Mouse (Mus musculus) cerebellum, postnatal 10 days (tissue): ENCODE results near the gene Pnmt.
A peak's percentile ranks its signal among the peaks of the same experiment; 100 is the strongest.

Experiments
- DNase-seq, 2 experiments: peaks; one replicate each; pipeline ENCODE4 v3.0.0; 2021; ENCODE audit warnings: mixed read lengths in 2 of 2

The Pnmt gene

GRCm38 (mm10) chr11:98384216-98384615 is 2.0 kb upstream of the Pnmt start:
- peak; percentile 39 to 53 for DNase-seq

- DNase-seq: peak; percentile 82
Measured at GRCm38 (mm10) chr11:98384721-98385637, 1.3 kb upstream of the Pnmt start.

GRCm38 (mm10) chr11:98386596-98386995 is 346 bp downstream of the Pnmt start:
- peak in 1 of 2 experiments; percentile 40 for DNase-seq

GRCm38 (mm10) chr11:98387056-98387577 is 867 bp downstream of the Pnmt start:
- no peak for DNase-seq

GRCm38 (mm10) chr11:98388282-98388681 is 2.0 kb downstream of the Pnmt start:
- DNase-seq: peak in 1 of 2 experiments; percentile 10

GRCm38 (mm10) chr11:98389221-98389780 is 3.1 kb downstream of the Pnmt start:
- peak; percentile 79 to 83 for DNase-seq

- DNase-seq: peak in 1 of 2 experiments; percentile 8
Measured at GRCm38 (mm10) chr11:98390141-98390540, 3.9 kb downstream of the Pnmt start.

GRCm38 (mm10) chr11:98392034-98392433 is 5.8 kb downstream of the Pnmt start:
- no peak for DNase-seq

- DNase-seq: no peak
Measured at GRCm38 (mm10) chr11:98392645-98393044, 6.4 kb downstream of the Pnmt start.

GRCm38 (mm10) chr11:98393317-98393716 is 7.1 kb downstream of the Pnmt start:
- DNase-seq: peak; percentile 28 to 31

GRCm38 (mm10) chr11:98394301-98394700 is 8.1 kb downstream of the Pnmt start:
- peak; percentile 31 to 33 for DNase-seq

GRCm38 (mm10) chr11:98395041-98395440 is 8.8 kb downstream of the Pnmt start:
- DNase-seq: peak in 1 of 2 experiments; percentile 27

- DNase-seq: no peak
Measured at GRCm38 (mm10) chr11:98397946-98398345, 11.7 kb downstream of the Pnmt start.

- peak; percentile 94 for DNase-seq
Measured at GRCm38 (mm10) chr11:98400161-98400726, 14.0 kb downstream of the Pnmt start, which contains the start of gene Pgap3. Gene Pgap3 (minus strand): TSS chr11:98400490.

- DNase-seq: peak in 1 of 2 experiments; percentile 37
Measured at GRCm38 (mm10) chr11:98400816-98401215, 14.6 kb downstream of the Pnmt start.

- no peak for DNase-seq
Measured at GRCm38 (mm10) chr11:98406621-98407020, 20.4 kb downstream of the Pnmt start.

GRCm38 (mm10) chr11:98408872-98409271 is 22.6 kb downstream of the Pnmt start:
- no peak for DNase-seq

GRCm38 (mm10) chr11:98409341-98409822 is 23.1 kb downstream of the Pnmt start:
- no peak for DNase-seq

GRCm38 (mm10) chr11:98412273-98412796 is 26.1 kb downstream of the Pnmt start, which contains the start of gene Erbb2:
Gene Erbb2 (plus strand): TSS chr11:98412470.
- peak; percentile 50 to 54 for DNase-seq

- peak; percentile 25 to 30 for DNase-seq
Measured at GRCm38 (mm10) chr11:98412797-98413301, 26.6 kb downstream of the Pnmt start.

- DNase-seq: no peak
Measured at GRCm38 (mm10) chr11:98413731-98414130, 27.5 kb downstream of the Pnmt start.

- no peak for DNase-seq
Measured at GRCm38 (mm10) chr11:98414162-98414561, 27.9 kb downstream of the Pnmt start.

GRCm38 (mm10) chr11:98417074-98417473 is 30.8 kb downstream of the Pnmt start:
- no peak for DNase-seq
